Mouse (Mus musculus) adipocyte (in vitro differentiated cells): ENCODE results near the gene Ssbp4.
"Not testable (repeated sequence)": the region's sequence is repeated elsewhere in the genome, so short reads cannot be mapped to it uniquely, and the experiment has no call there.

Source experiments
- DNase-seq: peaks from one replicate; pipeline ENCODE4 v3.0.0-alpha.2; 2016; ENCODE audit warnings: low spot score

Gene Ssbp4

DNA sequence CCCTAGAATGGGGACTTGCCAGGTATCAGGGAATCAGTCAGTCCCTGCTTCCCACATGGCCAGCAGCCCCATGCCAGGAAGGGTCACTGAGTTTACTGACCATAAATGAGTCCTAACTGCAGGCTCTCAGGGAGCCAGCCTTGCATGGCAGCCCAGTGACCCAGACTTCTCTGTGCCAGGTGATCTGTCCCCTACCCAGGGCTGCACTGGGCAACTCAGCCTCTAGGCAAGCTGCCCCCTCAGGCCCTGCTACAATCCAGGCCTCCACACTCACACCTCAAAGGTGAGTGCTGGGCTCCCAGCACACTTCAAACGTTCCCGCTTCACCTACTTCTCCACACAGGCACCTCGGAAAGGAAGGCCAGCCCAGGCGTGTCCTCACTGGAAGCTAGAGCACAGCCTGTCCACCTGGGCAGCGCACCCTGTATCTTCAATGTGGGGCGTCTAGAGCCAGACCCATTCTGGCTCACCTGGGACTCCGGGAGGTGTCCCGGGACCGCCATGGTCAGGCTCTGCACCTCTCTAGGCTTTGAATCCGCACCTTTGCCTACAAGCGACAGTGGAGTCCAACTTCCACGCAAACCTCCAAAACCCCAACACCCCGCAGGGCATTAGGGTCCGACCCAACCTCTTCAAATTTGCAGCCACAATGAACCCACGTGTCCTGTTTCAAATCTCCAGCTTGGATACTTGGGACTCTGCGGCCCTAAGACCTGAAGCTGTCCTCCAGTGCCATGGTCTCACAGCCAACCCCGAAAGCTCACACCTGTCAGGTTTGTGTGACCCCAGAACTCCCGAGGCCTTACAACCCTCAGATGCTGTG, 1.7 kb downstream of the Ssbp4 start:
- no peak for DNase-seq

DNA sequence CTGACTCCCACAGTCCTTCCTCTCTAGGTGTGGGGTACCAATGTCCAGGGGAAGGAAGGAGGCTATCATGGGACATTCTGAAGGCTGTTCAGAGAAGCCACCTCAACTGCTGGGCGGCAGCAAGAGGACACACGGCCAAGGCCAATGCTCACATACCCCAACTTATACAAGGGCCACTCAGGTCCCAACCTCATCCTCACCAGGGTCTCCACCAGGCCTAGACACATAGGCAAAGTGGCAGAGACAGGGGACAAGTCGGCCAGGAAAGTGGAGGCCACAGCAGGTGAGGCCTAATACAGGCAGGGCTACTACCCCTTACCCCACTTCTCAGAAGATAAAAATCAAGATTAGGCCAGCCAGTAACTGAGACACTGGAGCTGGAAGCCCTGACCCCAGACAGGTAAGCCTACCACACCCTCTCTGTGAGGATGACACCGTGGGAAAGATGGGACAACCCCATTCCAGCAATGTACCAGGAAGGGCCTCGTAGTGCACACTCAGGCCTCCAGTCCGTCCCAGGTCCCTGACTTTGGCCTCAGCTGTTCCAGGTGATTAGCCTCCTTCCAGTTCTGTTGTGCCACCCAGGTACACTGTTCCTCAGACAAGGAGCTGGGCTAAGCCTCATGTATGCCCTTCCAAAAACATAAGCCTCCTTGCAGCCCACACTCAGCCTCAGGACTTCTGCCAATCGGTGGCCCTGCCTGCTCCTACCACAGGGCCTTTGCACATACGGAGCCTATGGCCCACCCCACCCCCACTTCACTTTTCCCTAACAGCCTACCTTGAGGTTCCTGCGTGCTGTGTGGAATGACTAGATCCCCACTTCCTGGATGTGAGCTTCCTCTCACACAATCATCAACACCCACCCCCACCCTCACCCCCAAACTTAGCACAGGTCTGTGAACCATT, 2.5 kb downstream of the Ssbp4 start:
- no peak for DNase-seq

GRCm38 (mm10) chr8:70604558-70604957, 4.1 kb downstream of the Ssbp4 start:
- no peak for DNase-seq

DNA sequence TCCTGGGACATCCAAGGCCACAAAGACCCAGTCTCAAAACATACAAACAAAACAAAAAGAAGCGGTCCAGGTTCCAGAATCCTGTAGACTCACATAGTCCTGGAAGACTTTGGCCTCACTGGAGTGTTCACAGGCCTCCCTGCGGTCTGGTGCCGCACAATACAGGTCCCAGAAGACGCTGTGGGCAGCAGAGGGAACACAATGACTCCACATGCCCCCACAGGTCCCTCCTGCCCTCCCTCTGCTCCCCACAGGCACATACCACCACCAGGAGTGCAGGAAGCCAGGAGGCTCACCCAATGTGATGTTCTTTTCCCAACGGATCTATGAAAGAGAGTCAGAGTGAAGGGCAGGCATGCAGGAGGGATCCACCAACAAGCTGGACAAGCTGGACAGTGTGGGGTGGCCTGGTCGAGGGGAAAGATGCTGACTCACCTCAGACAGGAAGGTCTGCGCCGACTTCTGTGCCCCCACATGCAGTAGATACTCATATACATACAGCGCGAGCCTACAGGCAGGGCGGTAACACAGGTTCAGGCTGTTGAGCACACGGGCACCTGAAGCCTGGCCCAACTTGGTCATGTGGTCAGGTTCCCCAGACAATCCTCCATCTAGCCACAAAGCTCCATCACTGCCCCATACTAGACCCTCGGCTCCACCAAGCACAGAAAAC, 6.4 kb downstream of the Ssbp4 start:
- DNase-seq, result no peak

- DNase-seq, result no peak
Measured at GRCm38 (mm10) chr8:70601271-70601649, 7.4 kb downstream of the Ssbp4 start.

DNA sequence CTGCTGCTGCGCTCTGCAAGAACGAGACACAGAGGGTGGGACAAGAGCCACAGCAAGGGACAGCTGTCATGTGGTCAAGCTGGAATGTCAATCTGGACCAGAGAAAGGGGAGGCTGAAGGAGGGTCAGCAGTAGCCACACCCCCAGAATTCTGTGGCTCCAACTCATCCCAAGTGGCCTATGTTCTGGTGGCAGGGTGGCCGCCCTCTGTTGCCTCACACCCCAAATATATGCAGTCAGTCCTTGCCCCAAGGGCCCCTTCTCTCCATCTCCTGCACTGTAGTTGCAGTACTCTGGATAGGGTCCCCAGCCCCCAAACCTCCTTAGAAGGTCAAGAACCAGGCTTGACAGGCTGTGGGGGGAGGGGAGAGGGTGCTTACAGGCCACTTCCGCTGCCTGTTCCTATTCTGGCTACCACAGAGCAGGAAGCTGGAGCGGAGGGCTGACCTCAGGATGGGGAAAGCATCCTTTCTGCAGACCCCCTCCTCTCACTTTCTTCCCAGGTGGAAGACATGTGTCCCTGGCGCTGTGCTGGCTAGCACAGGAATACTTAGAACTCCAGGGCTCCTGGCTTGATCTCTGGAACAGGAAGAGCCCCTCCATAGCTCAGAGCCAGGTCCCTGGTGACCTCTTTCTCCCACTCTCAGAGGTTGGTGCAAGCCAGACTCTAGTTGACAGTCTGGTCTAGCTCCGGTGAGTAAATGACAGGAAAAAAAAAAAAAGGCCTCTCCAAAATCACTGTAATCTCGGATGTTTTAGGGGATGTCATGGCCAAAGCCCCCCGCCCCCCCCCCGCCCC, 8.0 kb downstream of the Ssbp4 start:
- DNase-seq, result no peak

GRCm38 (mm10) chr8:70599507-70600290, 9.0 kb downstream of the Ssbp4 start:
- no peak for DNase-seq

DNA sequence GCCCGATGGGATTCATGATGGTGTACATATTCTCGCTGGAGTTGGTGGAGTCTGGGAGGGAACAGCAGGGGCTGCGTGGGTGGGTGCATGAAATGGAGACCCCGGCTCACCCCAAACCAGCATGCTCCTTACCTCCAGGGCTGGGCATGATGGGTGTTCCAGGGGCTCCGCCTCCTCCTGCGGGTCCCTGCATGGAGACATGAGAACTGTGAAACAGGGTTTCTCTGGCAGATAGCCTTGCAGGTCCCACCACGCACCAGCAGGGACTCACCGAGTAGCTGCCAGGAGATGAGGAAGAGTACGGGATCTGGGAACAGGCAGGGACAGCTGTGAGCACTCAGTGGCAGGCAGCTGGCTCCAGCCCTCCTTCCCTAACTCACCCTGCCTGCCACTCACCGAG, 9.9 kb downstream of the Ssbp4 start:
- no peak for DNase-seq

- no peak for DNase-seq
Measured at GRCm38 (mm10) chr8:70598283-70598682, 10.4 kb downstream of the Ssbp4 start.

DNA sequence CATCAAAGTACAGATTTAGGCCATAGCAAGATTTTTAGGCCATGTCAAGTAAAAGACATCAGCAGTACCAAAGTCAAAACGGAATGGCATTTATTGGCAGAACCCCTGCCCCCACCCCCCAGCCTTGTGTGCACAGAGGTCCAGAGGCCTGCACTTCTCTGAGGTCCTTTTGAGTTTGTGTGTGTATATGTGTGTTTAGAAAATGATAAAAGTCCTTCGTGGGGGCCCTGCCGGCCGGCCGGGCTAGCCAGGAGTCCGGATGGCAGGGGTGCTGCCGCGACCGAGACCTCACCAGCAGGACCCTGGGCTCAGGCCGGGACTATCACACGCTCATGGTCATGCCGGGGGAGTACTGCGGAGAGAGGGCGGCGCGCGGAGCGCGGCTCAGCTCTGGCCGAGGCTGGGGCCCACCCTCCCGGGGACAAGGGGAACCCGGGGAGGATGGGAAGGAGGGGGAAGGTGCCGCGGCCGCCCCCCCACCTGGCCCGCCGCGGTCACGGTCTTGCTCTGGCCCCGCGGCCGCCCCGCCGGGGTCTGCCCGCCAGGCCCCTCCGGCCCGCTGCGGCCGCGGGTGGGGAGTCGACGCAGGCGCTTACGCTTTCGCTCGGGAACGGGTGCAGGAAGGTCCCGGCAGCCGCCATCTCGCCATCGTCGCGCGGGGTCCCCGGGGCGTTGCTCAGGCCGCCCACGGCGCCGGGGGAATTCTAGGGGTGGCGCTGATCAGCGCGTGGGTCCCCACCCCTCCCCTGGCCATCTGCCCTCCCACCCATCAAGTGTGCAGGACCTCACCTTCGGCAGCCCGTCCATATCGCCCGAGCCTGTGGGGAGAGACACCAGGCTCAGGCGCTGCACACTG, 11.0 kb downstream of the Ssbp4 start:
- no peak for DNase-seq

DNA sequence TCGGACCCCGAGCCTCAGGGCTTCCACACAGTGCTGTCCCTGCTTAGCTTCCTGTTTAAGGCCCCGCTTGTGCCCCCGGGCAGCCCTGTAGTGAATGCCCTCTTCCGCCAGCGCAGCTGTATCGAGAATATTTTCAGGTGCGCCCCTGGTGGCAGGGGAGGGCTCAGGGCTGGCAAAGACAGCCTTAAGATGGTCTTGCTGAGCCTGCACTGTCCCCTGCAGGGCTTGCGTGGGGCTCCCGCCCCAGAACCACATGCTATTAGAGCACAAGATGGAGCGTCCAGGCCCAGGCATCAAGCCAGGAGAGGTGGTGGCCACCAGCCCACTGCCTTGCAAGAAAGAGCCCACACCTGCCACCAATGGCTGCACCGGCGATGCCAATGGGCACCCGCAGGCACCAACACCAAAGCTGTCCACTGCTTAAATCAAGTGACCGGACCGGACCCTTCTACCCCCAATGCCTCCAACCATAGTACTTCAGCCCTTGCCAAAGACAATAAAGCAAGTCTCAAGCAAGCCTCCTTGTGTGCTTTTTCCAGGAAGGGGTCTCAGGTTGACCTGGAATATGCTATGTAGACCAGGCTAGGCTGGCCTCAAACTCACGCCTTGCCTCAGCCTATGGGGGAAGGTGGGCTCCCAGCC, 11.8 kb downstream of the Ssbp4 start:
- no peak for DNase-seq

GRCm38 (mm10) chr8:70596216-70596615, 12.5 kb downstream of the Ssbp4 start:
- DNase-seq, result no peak

DNA sequence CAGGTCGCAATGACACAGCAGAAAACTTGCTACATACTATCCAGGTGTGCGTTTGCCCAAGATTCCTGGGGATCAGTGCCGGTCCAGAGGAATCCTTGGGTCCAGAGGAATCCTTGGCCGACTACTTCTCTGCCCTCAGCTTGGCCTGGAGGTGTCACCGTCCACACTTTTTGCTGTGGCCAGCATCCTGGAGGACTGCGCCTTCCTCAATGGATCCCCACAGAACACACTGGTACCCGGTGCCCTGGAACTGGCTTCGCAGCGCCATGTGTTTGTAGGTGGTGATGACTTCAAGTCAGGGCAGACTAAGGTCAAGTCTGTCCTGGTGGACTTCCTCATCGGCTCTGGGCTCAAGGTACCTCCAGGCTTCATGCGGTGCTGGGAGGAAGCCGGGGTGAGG, 12.9 kb downstream of the Ssbp4 start:
- no peak for DNase-seq

DNA sequence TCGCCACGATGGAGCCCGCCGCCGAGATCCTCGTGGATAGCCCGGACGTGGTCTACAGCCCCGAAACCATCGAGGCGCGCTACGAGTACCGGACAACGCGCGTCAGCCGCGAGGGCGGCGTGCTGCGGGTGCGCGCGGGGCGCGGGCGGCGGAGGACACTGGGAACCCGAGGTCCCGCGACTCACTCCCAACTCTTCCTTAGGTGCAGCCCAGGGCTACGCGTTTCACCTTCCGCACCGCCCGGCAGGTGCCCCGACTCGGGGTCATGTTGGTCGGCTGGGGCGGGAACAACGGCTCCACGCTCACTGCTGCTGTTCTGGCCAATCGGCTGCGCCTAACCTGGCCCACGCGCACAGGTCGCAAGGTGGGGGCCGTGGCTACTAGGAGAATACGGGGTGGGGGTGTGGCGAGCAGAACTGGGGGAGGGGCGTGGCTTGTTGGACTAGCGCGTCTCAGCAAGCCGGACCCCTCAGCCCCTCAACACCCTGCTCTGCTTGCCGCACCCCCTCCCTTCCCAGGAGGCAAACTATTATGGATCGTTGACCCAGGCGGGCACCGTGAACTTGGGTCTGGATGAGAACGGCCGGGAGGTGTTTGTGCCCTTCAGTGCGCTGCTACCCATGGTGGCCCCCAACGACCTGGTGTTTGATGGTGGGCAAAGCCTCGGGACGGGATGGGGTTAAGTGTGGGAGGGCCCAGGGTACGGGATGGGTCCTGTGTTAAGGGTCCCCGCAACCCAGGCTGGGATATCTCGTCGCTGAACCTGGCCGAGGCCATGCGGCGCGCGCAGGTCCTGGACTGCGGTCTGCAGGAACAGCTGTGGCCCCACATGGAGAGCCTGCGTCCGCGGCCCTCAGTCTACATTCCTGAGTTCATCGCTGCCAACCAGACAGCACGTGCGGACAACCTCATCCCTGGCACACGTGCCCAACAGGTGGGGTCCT, 13.8 kb downstream of the Ssbp4 start:
- DNase-seq, result no peak

GRCm38 (mm10) chr8:70593961-70594609, 14.6 kb downstream of the Ssbp4 start, which contains the start of gene Isyna1:
TSS of gene Isyna1 (plus strand) at chr8:70594373.
- DNase-seq, result peak; percentile 87

DNA sequence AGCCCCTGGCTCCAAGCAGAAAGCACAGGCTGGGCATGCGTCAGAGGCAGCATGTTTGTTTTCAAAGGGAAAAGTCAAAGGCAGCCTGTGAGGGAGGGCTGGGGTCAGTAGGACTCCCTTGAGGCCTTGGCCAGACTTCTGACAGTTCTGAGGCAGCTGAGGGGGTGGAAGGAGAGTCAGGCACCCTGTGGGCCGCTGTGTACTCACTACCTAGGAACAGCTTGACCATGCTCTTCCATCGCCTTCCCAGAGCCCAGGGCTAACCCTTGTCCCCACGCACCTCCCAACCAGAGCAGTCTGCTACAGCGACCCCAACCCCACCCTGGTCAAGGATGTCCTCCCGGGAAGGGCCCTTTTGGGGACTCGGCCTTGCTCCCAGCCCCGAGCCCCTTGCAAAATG, 15.5 kb downstream of the Ssbp4 start:
- DNase-seq, result peak; percentile 36

DNA sequence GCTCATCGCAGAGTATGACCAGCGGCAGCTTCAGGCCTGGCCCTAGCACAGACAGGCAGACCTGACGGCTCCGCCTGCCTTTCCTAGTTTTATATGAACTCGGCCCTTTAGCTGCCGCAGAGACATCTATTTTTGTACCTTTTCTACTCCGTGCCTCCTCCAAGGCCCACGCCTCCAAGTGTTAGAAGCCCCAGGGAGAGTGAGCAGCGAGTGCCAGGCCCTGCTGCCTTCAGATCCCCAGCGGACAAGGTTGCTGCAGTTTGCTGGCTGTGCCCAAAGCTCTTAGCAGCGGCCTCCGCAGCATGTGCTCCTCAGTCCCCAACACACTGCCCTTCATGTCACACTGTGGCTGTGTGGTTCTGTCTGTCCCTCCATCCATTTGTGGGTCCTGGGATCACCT, 17.1 kb downstream of the Ssbp4 start:
- DNase-seq, result no peak

- not testable (repeated sequence) for DNase-seq
Measured at GRCm38 (mm10) chr8:70587955-70588354, 20.7 kb downstream of the Ssbp4 start.
